ENCODE assay signal across 17 mouse cellular contexts in the genomic region with DNA sequence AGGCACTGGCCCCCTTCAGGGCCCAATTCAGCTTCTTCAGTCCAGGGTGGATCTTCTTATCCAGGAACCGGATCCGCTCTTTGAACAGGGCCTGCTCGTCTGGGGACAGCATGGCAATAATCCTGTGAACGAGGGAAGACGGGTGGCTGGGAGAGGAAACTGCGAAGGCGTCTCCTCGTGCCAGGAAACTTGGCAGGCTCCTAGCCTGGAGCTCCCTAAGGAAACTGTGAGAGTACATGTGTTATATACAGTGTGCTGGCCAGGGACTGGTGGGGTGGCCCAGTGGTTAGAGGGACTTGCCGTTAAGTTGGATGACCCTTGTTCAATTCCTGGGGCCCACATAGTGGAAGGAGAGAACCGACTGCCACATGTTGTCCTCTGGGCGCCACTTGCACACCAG. TPM values are rescaled to one million over a fixed set of nuclear protein-coding genes. Genes with fewer than 3 reads are reported as not detected.
DNase-seq lines count a peak whose midpoint lies in the region; ATAC-seq lines count a peak whose summit lies in the region.
"Had no signal": no experiment of that assay in that cellular context is flagged by ENCODE, and none has a peak within 500 bp of the region (broad histone marks: within the 10 kb centered on the region; RNA-seq: fewer than 3 reads in every experiment).

No protein-coding gene starts in this region.

- H3K27ac ChIP-seq in kidney, embryonic 15.5 days = no peak overlapping the region
- H3K27ac ChIP-seq: left cerebral cortex, adult 2 months had no signal

- no peaks in the 10 kb centered on the region for H3K27me3 ChIP-seq in kidney, embryonic 15.5 days

- ATAC-seq in kidney, embryonic 15.5 days (replicated peaks; ENCODE audit: low FRiP score) = no peak
- no peak for ATAC-seq in megakaryocyte progenitor cell, adult 5-6 weeks (replicated peaks; ENCODE audit: poor library complexity)
- ATAC-seq: hindbrain, embryonic 16.5 days had no signal

- 86% methylated on average over 11 of the region's 11 CpGs for WGBS in kidney, embryonic 15.5 days

- H3K4me3 ChIP-seq in kidney, embryonic 15.5 days (replicated peaks) = no peak overlapping the region
- H3K4me3 ChIP-seq: left cerebral cortex, adult 2 months had no signal

- H3K4me2 ChIP-seq in kidney, embryonic 15.5 days = no peak overlapping the region
- H3K4me2 ChIP-seq: heart, embryonic 11.5 days; lung, embryonic 14.5 days had no signal

- peaks cover 17% of the 10 kb centered on the region for H3K4me1 ChIP-seq in kidney, embryonic 15.5 days

- H3K9ac ChIP-seq in kidney, embryonic 15.5 days = no peak overlapping the region
- H3K9ac ChIP-seq: lung, embryonic 14.5 days had no signal

- DNase-seq in heart, postnatal 4 days = peak; percentile 28
- DNase-seq in heart, postnatal 36 days = no peak
- peak; percentile 77 for DNase-seq in lung, postnatal 10 days
- no peak for DNase-seq in lung, postnatal 25 days (ENCODE audit: low spot score)
- peak; percentile 23 to 75 for DNase-seq in left cerebral cortex, postnatal 25 days (ENCODE audit: low spot score in 2 of 2)
- DNase-seq in right cerebral cortex, postnatal 36 days (ENCODE audit: low spot score in 2 of 2) = peak; percentile 24 to 54
- DNase-seq: cerebellum, adult 11 months; cerebellum, postnatal 25 days; heart, postnatal 14 days; kidney, adult 11 months; kidney, postnatal 10 days; lung, embryonic 14.5 days had no signal

- H3K36me3 ChIP-seq in kidney, embryonic 15.5 days = no peaks in the 10 kb centered on the region

- intact Hi-C loops in heart, postnatal 36 days (cut with DNase I) = no loop called here
- intact Hi-C loops in left cerebral cortex, postnatal 25 days (cut with DNase I) = no loop called here

- no peaks in the 10 kb centered on the region for H3K9me3 ChIP-seq in kidney, embryonic 15.5 days (replicated peaks)

RNA-seq across cellular contexts. Expression of gene Dnah2, which starts 49.8 kb away (rescaled TPM):
- under 1 TPM; 0.20 to 0.50 TPM for total RNA-seq in heart, postnatal 4 days (2021)
- under 1 TPM; 0.33 to 0.57 TPM for total RNA-seq in heart, postnatal 36 days (2021)
- 1 to 10 TPM; 3.0 to 3.6 TPM for total RNA-seq in left cerebral cortex, postnatal 25 days (2021)
- 0.73 and 0.87 TPM in 2 replicates for polyA plus RNA-seq in kidney, embryonic 15.5 days (2015; fragmentation: Nextera tagmentation; extraction: Ambion mirVana)
- total RNA-seq in megakaryocyte progenitor cell, adult 5-6 weeks (2015) = 0.07 TPM in 1 of 2 replicates, not detected in the other
- total RNA-seq in megakaryocyte progenitor cell, adult 5-6 weeks (2017) = under 0.01 TPM in 1 of 2 replicates, not detected in the other

Comparison
In these comparisons a context has a peak if more than half of its experiments do, and no peak if none do; other contexts are left out.
1. DNase-seq: peak in heart, postnatal 4 days (single experiment), lung, postnatal 10 days (single experiment), left cerebral cortex, postnatal 25 days (2 of 2) and right cerebral cortex, postnatal 36 days (2 of 2); none in heart, postnatal 36 days (0 of 2) and lung, postnatal 25 days (single experiment).